Mouse (Mus musculus) intestine, embryonic 15.5 days (tissue): ENCODE data around the gene Gdpd4. TPM values are rescaled to one million over a fixed set of nuclear protein-coding genes. Genes with fewer than 3 reads are reported as not detected.

Experiments
- ATAC-seq: fragments of 200-750 bp; cut with Nextera tagmentation; 2 replicates; pipeline ENCODE4 v1.8.0; 2017; ENCODE audit warnings: moderate TSS enrichment, moderate library complexity
- H3K27ac ChIP-seq: fragments of 300-500 bp; sonication (generic); 2 replicates; pipeline ENCODE4 v1.5.1; 2015; ENCODE audit warnings: mild to moderate bottlenecking, inconsistent platforms
- H3K27me3 ChIP-seq: fragments of 300-500 bp; sonication (generic); replicated peaks from 2 replicates; pipeline ENCODE4 v1.6.1; 2015; ENCODE audit warnings: inconsistent platforms
- H3K36me3 ChIP-seq: fragments of 300-500 bp; sonication (generic); 2 replicates; pipeline ENCODE4 v1.6.1; 2015; ENCODE audit warnings: inconsistent platforms
- H3K4me1 ChIP-seq: fragments of 300-500 bp; sonication (generic); replicated peaks from 2 replicates; pipeline ENCODE4 v1.6.1; 2015; ENCODE audit warnings: inconsistent platforms
- H3K4me2 ChIP-seq: fragments of 300-500 bp; sonication (generic); replicated peaks from 2 replicates; pipeline ENCODE4 v1.6.1; 2015; ENCODE audit warnings: mild to moderate bottlenecking, inconsistent platforms
- H3K4me3 ChIP-seq: fragments of 300-500 bp; sonication (generic); replicated peaks from 2 replicates; pipeline ENCODE4 v1.5.1; 2015; ENCODE audit warnings: inconsistent platforms
- H3K9ac ChIP-seq: fragments of 300-500 bp; sonication (generic); 2 replicates; pipeline ENCODE4 v1.6.1; 2015; ENCODE audit warnings: inconsistent platforms
- H3K9me3 ChIP-seq: fragments of 300-500 bp; sonication (generic); 2 replicates; pipeline ENCODE4 v1.6.1; 2016; ENCODE audit warnings: inconsistent platforms
- WGBS: fragments of 180-500 bp; shearing (Covaris S2); methylation state at CpG from one replicate; pipeline ENCODE4 v1.1.7; 2015; 5-methylcytosine and 5-hydroxymethylcytosine counted together
- polyA plus RNA-seq: library from polyadenylated mRNA; unstranded; fragments of >200 nt; fragmentation: Nextera tagmentation; extraction: Ambion mirVana; gene quantifications from 2 replicates; pipeline ENCODE4 v1.2.1, GENCODE M21; 2015

Gene Gdpd4
- polyA plus RNA-seq, 1 experiment from 2014 or later: not detected

GRCm38 (mm10) chr7:98095852-98096251, 176.1 kb downstream of the Gdpd4 start:
- Histone ChIP-seq H3K4me3 (no peak overlapping the region), H3K27me3 (no peaks in the 10 kb centered on the region), H3K36me3 (peaks cover 17% of the 10 kb centered on the region), H3K9ac (no peak overlapping the region), H3K4me2 (no peak overlapping the region), H3K9me3 (no peaks in the 10 kb centered on the region), H3K27ac (no peak overlapping the region), H3K4me1 (no peaks in the 10 kb centered on the region)
- ATAC-seq: no peak
- WGBS: 99% methylated on average over 4 of the region's 4 CpGs

GRCm38 (mm10) chr7:98097557-98097956, 177.8 kb downstream of the Gdpd4 start:
- Histone ChIP-seq H3K9me3 (no peaks in the 10 kb centered on the region), H3K4me3 (no peak overlapping the region), H3K27ac (no peak overlapping the region), H3K36me3 (peaks cover 17% of the 10 kb centered on the region), H3K9ac (no peak overlapping the region), H3K4me1 (no peaks in the 10 kb centered on the region), H3K27me3 (no peaks in the 10 kb centered on the region), H3K4me2 (no peak overlapping the region)
- no peak for ATAC-seq
- 96% methylated on average over 8 of the region's 8 CpGs for WGBS

Other genes with a start within 250 kb of the Gdpd4 start
- 155 and 161 TPM in 2 replicates for gene Clns1a, start 223.3 kb upstream of the Gdpd4 start, polyA plus RNA-seq
- gene Aqp11, start 181.7 kb upstream of the Gdpd4 start, polyA plus RNA-seq: 52.1 and 57.2 TPM in 2 replicates
- gene Pak1, start 131.4 kb upstream of the Gdpd4 start, polyA plus RNA-seq: 32.7 and 33.0 TPM in 2 replicates
- gene Myo7a, start 199.6 kb downstream of the Gdpd4 start, polyA plus RNA-seq: 21.5 and 25.7 TPM in 2 replicates
- gene Omp, start 225.5 kb downstream of the Gdpd4 start, polyA plus RNA-seq: 0.23 and 0.49 TPM in 2 replicates